Mouse (Mus musculus): Measurements from ENCODE around the gene Tanc2. TPM values are rescaled to one million over a fixed set of nuclear protein-coding genes. Genes with fewer than 3 reads are reported as not detected.

The Tanc2 gene
- polyA plus RNA-seq, 1 experiment, result 73.4 TPM

GRCm38 (mm10) chr11:105975636-105976035 is 385.9 kb downstream of the Tanc2 start:
- TF ChIP-seq POLR2A (IDR thresholded peaks at IDR 0.05; ENCODE audit: insufficient read depth, low read depth, low read length) (no peak), CTCF (IDR thresholded peaks at IDR 0.05; ENCODE audit: insufficient read depth, low read depth, low read length) (no peak)
- WGBS, result 96% methylated on average over 5 of the region's 5 CpGs
- H3K27ac ChIP-seq (ENCODE audit: insufficient read depth, low read depth, low read length), result no peak overlapping the region
- H3K4me3 ChIP-seq (ENCODE audit: insufficient read depth, low read depth, low read length), result no peak overlapping the region
- no peaks in the 10 kb centered on the region for H3K4me1 ChIP-seq (ENCODE audit: control insufficient read depth, insufficient read depth, low read length)

- TF ChIP-seq CTCF (IDR thresholded peaks at IDR 0.05; ENCODE audit: insufficient read depth, low read depth, low read length) (no peak), POLR2A (IDR thresholded peaks at IDR 0.05; ENCODE audit: insufficient read depth, low read depth, low read length) (no peak)
- WGBS, result 94% methylated on average over 2 of the region's 2 CpGs
- Histone ChIP-seq H3K4me1 (ENCODE audit: control insufficient read depth, insufficient read depth, low read length) (no peaks in the 10 kb centered on the region), H3K27ac (ENCODE audit: insufficient read depth, low read depth, low read length) (no peak overlapping the region), H3K4me3 (ENCODE audit: insufficient read depth, low read depth, low read length) (no peak overlapping the region)
These were observed 388.4 kb downstream of the Tanc2 start for GRCm38 (mm10) chr11:105978232-105978631.

- Histone ChIP-seq H3K4me3 (ENCODE audit: insufficient read depth, low read depth, low read length) (no peak overlapping the region), H3K4me1 (ENCODE audit: control insufficient read depth, insufficient read depth, low read length) (no peaks in the 10 kb centered on the region), H3K27ac (ENCODE audit: insufficient read depth, low read depth, low read length) (no peak overlapping the region)
- 79% methylated on average over 5 of the region's 5 CpGs for WGBS
- TF ChIP-seq POLR2A (IDR thresholded peaks at IDR 0.05; ENCODE audit: insufficient read depth, low read depth, low read length), result no peak
- TF ChIP-seq CTCF (IDR thresholded peaks at IDR 0.05; ENCODE audit: insufficient read depth, low read depth, low read length), result no peak
These were observed 388.8 kb downstream of the Tanc2 start for GRCm38 (mm10) chr11:105978634-105979033.

Other genes starting within 250 kb of the Tanc2 start
- not detected in 2 replicates for gene March10, start 133.3 kb upstream of the Tanc2 start, polyA plus RNA-seq (2012; ENCODE audit: insufficient read depth, insufficient read length, low replicate concordance, missing spikeins)

Measured in olfactory bulb, adult 2 months (tissue).